Mouse (Mus musculus) neural tube, embryonic 12.5 days (tissue): Measurements from ENCODE around the gene Fxyd5. TPM values are rescaled to one million over a fixed set of nuclear protein-coding genes. Genes with fewer than 3 reads are reported as not detected.

Experiments used
- ATAC-seq: fragments of 200-750 bp; cut with Nextera tagmentation; 2 replicates; pipeline ENCODE4 v1.8.0; 2017; ENCODE audit warnings: low read depth, mild to moderate bottlenecking, moderate TSS enrichment, moderate library complexity; ENCODE audit not compliant: low FRiP score
- H3K27ac ChIP-seq: fragments of 300-500 bp; sonication (generic); 2 replicates; pipeline ENCODE4 v1.5.1; 2016
- H3K27me3 ChIP-seq: fragments of 300-500 bp; sonication (generic); replicated peaks from 2 replicates; pipeline ENCODE4 v1.6.1; 2016; ENCODE audit warnings: mild to moderate bottlenecking
- H3K36me3 ChIP-seq: fragments of 300-500 bp; sonication (generic); 2 replicates; pipeline ENCODE4 v1.6.1; 2016; ENCODE audit warnings: mild to moderate bottlenecking
- H3K4me1 ChIP-seq: fragments of 300-500 bp; sonication (generic); 2 replicates; pipeline ENCODE4 v1.6.1; 2016
- H3K4me2 ChIP-seq: fragments of 300-500 bp; sonication (generic); replicated peaks from 2 replicates; pipeline ENCODE4 v1.6.1; 2016; ENCODE audit warnings: mild to moderate bottlenecking
- H3K4me3 ChIP-seq: fragments of 300-500 bp; sonication (generic); 2 replicates; pipeline ENCODE4 v1.5.1; 2016
- H3K9ac ChIP-seq: fragments of 300-500 bp; sonication (generic); 2 replicates; pipeline ENCODE4 v1.6.1; 2016; ENCODE audit warnings: mild to moderate bottlenecking
- H3K9me3 ChIP-seq: fragments of 300-500 bp; sonication (generic); 2 replicates; pipeline ENCODE4 v1.6.1; 2016; ENCODE audit warnings: mild to moderate bottlenecking
- WGBS: fragments of 180-500 bp; shearing (Covaris S2); methylation state at CpG from one replicate; pipeline ENCODE4 v1.1.7; 2016; 5-methylcytosine and 5-hydroxymethylcytosine counted together
- polyA plus RNA-seq: library from polyadenylated mRNA; unstranded; fragments of >200 nt; fragmentation: Nextera tagmentation; extraction: Ambion mirVana; gene quantifications from 2 replicates; pipeline ENCODE4 v1.2.1, GENCODE M21; 2016

Gene Fxyd5
- polyA plus RNA-seq, 1 experiment from 2014 or later, result 15.4 TPM

DNA sequence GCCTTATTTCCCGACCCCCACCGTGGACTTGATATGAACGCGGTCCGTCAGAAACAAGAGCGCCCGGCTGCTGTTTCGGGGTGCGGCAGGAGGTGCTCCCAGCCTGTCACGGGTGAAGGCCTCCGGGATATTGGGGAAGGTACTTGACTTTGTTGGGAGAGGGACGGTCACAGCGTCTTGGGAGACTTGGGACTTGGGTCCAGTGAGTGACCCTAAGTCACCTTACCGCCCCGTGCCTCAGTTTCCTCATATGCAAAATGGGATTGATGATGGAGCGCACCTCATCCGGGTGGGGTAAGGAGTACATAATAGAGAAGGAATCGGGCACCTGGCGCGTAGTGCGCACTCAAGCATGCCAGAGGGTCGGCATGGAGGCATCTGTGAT is 10.0 kb upstream of the Fxyd5 start:
- ATAC-seq, result no peak
- Histone ChIP-seq H3K9me3 (no peaks in the 10 kb centered on the region), H3K27ac (no peak overlapping the region), H3K36me3 (no peaks in the 10 kb centered on the region), H3K4me2 (peak overlapping the region; percentile 58), H3K4me1 (peaks cover 52% of the 10 kb centered on the region), H3K27me3 (peaks cover 63% of the 10 kb centered on the region), H3K9ac (no peak overlapping the region), H3K4me3 (peak overlapping the region; percentile 9; the same call in 1 of the 2 replicates)
- WGBS, result 3% methylated on average over 22 of the region's 22 CpGs

DNA sequence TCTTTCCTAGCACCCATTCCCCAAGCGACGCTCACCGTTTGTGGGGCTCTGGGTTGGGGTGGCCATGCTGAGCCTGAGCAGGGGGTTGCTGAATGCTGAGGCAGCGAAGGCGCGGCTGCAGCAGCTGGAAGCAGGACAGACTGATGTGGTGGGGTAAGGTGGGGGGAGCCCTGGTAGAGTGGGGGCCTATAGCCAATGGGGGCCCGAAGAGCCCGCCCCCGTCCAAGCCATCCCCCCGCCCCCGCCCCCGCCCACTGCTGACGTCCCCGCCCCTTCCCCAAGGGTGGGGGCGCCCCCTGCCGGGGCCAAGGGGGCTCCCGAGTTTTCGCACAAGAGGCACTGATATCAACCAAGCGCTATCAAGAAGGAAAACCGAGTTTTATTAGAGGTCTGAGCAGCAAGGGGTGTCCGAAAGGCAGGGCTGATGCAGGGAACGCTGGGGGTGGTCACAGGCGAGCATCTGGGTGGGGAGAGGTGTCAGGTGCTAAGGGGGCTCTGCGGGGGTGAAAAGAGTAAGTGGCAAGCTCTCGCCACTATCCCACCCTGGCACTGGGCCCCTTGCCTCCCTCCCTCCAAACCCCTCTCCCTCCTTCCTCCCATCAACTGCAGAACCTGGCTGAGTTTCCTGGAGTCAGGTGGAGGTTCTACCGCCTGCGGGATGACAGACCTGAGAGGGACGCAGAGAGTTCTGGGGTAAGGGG is 9.2 kb upstream of the Fxyd5 start, which contains the start of gene Fxyd7:
Gene Fxyd7 (minus strand): TSS at position 147 of the 701 bp plus-strand sequence.
- WGBS, result 1% methylated on average over 27 of the region's 28 CpGs
- Histone ChIP-seq H3K9ac (peak within 1 kb of the TSS; percentile 44), H3K4me2 (peak within 1 kb of the TSS; percentile 58), H3K9me3 (no peaks in the 10 kb centered on the region), H3K27ac (no peak within 1 kb of the TSS), H3K4me1 (peaks cover 52% of the 10 kb centered on the region), H3K36me3 (no peaks in the 10 kb centered on the region), H3K27me3 (peaks cover 63% of the 10 kb centered on the region), H3K4me3 (peak within 1 kb of the TSS; percentile 31)
- no peak; the same call in 1 of the 2 replicates for ATAC-seq

- Histone ChIP-seq H3K9ac (peak overlapping the region; percentile 5), H3K27me3 (peaks cover 63% of the 10 kb centered on the region), H3K36me3 (no peaks in the 10 kb centered on the region), H3K4me1 (peaks cover 51% of the 10 kb centered on the region), H3K27ac (no peak overlapping the region), H3K4me3 (peak overlapping the region; percentile 31), H3K9me3 (no peaks in the 10 kb centered on the region), H3K4me2 (peak overlapping the region; percentile 58)
- no peak for ATAC-seq
- WGBS, result 6% methylated on average over 9 of the region's 9 CpGs
Observed at GRCm38 (mm10) chr7:31050921-31051320, 8.6 kb upstream of the Fxyd5 start.

DNA sequence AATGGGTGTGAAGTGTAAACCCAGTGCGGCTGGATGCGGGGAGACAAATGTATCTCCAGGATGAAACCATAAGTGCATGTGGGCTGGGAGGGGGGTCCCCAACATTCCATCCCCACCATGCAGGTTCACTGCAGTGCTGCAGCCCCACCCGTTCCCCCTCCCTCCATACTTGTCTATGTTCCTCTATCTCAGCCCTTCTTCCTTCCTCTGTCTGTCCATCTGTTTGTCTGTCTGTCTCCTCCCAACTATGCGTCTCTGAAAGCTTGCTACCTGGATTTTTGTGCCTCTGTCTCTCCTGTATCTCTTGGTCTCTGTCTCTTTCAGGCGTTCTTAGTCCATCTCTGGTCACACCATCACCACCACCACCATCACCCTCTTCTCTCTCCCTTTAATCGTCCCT is 8.2 kb upstream of the Fxyd5 start:
- Histone ChIP-seq H3K4me1 (peaks cover 46% of the 10 kb centered on the region), H3K27ac (no peak overlapping the region), H3K27me3 (peaks cover 63% of the 10 kb centered on the region), H3K4me3 (peak overlapping the region; percentile 31), H3K9me3 (no peaks in the 10 kb centered on the region), H3K4me2 (peak overlapping the region; percentile 58), H3K9ac (peak overlapping the region; percentile 44; the same call in 1 of the 2 replicates), H3K36me3 (no peaks in the 10 kb centered on the region)
- no peak for ATAC-seq
- 3% methylated on average over 6 of the region's 6 CpGs for WGBS

DNA sequence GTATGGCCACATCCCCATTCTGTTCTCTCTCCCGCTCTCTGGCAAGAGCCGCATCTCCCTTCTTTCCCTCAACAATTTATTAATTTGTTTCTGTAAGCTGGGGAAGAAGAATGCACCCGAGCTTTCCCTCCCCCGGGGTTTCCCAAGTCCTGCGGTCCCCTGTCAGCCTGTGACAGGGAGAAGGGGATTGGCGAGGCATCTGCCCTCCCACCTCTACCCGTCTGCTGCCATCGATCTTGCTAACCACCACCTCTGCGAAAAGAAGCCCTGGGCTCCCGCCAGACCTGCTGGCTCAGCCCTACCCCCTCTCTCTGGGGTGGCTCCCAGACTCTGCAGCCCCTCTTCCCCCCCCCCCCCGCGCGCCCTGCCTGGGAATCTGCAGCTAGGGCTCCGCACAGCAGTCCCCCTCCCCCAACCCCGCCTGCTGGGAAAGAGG is 7.6 kb upstream of the Fxyd5 start:
- peak; percentile 21 for ATAC-seq
- H3K27ac ChIP-seq, result no peak overlapping the region
- H3K4me2 ChIP-seq, result peak overlapping the region; percentile 58
- WGBS, result 2% methylated on average over 13 of the region's 15 CpGs
- H3K36me3 ChIP-seq, result no peaks in the 10 kb centered on the region
- no peaks in the 10 kb centered on the region for H3K9me3 ChIP-seq
- H3K27me3 ChIP-seq, result peaks cover 66% of the 10 kb centered on the region
- H3K4me1 ChIP-seq, result peaks cover 43% of the 10 kb centered on the region
- peak overlapping the region; percentile 44; the same call in 1 of the 2 replicates for H3K9ac ChIP-seq
- peak overlapping the region; percentile 31 for H3K4me3 ChIP-seq

DNA sequence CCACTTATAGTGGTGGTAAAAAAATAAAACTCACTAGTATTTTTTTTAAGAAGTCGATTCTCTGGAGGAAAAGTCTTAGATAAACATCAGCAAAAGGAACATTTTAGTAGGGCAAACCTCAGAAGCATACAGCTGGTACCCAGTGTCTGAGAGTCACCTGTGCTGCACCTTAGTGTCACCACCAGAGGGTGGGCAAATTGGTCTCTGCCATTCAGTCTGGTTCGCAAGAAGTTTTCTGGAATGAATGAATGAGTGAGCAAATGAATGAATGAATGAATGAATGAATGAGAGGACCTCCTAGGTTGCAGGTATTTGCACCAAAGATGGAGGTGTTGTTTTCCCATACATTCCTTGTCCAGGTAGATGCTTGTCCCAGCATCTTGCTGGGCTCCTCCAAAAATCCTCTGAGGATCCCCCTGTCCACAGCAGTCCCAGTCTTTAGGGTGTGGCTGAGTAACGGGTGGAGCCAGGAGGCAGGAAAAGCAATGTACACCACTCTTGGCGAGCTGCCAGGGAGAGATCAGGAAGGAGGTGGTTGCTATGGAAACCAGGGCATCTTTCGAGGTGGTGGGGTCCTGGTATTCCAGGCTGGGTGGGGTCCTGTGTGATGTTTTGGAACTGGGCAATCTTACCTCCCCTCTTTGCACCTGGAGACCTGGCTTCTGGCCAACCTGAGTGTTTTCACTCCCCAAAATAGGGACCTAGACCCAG is 7.0 kb upstream of the Fxyd5 start:
- H3K27ac ChIP-seq, result no peak overlapping the region
- peak overlapping the region; percentile 31 for H3K4me3 ChIP-seq
- peaks cover 43% of the 10 kb centered on the region for H3K4me1 ChIP-seq
- no peaks in the 10 kb centered on the region for H3K9me3 ChIP-seq
- ATAC-seq, result 0 out of 2 replicates have a peak, but pooled peaks have one; percentile 11
- H3K36me3 ChIP-seq, result no peaks in the 10 kb centered on the region
- H3K9ac ChIP-seq, result 0 out of 2 replicates have a peak overlapping the region, but pooled peaks have one; percentile 44
- H3K27me3 ChIP-seq, result peaks cover 66% of the 10 kb centered on the region
- peak overlapping the region; percentile 58 for H3K4me2 ChIP-seq
- WGBS, result 19% methylated on average over 5 of the region's 5 CpGs

DNA sequence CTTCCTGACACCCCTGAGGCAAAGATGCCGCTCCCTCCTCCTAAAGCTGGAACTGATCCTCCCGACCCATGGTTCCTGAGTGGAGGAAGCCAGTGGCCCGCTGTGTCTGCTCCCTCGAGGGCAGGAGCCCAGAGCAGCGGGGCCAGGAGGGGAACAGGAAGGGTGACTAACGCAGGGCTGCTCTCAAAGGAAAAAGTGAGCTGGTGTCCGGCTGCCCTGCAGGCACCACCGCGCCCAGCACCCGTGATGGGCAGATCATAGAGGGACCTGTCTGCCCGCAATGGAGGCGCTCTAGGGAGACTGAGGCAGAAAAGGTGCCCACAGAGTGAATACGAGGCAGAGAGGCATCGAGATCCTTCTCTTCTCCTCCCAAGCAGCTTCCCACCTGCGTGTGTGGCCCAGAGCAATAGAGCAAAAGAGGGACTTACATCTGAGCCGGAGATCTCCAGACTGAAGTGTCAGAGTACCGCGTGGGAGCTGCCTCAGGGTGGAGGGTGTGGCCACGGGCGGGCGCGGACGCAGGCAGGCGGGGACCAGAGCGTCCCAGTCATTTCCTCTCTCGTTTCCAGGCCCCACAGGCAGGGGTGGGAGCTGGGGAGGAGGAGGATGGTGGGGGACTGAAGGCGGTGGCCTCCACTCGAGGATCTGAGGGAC is 492 bp downstream of the Fxyd5 start:
- WGBS, result 5% methylated on average over 28 of the region's 28 CpGs
- Histone ChIP-seq H3K9ac (no peak overlapping the region), H3K27ac (no peak overlapping the region), H3K4me1 (peaks cover 11% of the 10 kb centered on the region), H3K27me3 (peaks cover 47% of the 10 kb centered on the region), H3K4me3 (peak overlapping the region; percentile 9; the same call in 1 of the 2 replicates), H3K36me3 (no peaks in the 10 kb centered on the region), H3K4me2 (peak overlapping the region; percentile 50), H3K9me3 (no peaks in the 10 kb centered on the region)
- no peak for ATAC-seq

DNA sequence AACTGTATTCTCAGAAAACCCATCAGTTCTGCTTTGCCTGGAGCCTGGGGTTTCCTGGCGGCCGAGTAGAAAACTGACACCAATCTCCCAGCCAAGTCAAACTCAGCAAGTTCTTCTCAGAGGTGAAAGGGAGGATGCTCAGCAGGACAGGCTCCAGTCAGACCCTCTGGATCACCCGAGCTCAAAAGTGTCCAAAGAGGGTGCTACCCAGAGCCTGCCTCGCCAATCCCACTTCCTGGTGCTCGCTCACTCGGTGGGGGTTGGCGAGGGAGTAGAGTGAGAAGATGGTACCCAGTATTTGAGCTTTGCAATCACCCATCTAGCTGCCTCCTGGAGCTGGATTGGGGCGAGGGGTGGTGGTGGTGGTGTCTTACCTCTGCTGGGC is 1.3 kb downstream of the Fxyd5 start:
- no peaks in the 10 kb centered on the region for H3K9me3 ChIP-seq
- peaks cover 47% of the 10 kb centered on the region for H3K27me3 ChIP-seq
- no peak overlapping the region for H3K27ac ChIP-seq
- peaks cover 11% of the 10 kb centered on the region for H3K4me1 ChIP-seq
- no peak overlapping the region for H3K4me3 ChIP-seq
- no peak overlapping the region for H3K9ac ChIP-seq
- 41% methylated on average over 8 of the region's 8 CpGs for WGBS
- 0 out of 2 replicates have a peak overlapping the region, but pooled peaks have one; percentile 50 for H3K4me2 ChIP-seq
- no peak for ATAC-seq
- no peaks in the 10 kb centered on the region for H3K36me3 ChIP-seq

DNA sequence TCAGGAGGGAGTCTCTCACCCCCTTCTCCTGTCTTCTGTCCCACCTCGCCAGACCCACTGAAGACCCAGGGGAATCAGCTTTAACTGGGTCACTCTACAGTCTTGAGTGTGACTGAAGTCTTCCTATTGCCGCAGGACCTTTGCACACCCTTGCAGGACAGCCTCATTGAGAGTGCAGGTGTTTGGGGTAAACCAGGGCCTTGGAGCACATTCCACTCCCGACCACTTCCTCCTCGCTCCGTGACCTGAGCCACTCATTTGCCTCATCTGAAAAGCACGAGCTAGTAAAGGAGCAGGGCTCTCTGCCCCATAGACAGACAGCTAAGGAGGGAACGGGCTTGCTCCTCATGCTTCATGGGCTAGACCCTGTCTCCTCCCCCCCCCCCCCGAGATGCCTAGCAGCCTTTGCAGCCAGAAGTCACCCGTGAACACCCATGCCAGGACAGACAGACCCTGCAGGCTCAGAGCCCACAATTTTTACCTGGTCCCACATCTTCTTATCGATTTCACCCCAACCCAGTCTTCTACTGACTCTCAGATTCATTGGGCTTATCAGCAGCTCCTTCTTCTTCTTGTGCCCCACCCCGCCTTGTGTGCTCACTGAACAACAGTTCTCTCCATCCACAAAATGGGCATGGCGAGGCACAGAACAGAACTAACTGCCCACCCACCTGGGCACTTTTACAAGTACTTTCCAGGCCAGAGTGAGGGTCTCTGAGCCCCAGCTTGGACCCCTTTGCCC is 1.8 kb downstream of the Fxyd5 start:
- H3K9ac ChIP-seq, result no peak overlapping the region
- H3K27ac ChIP-seq, result no peak overlapping the region
- peaks cover 11% of the 10 kb centered on the region for H3K4me1 ChIP-seq
- no peak overlapping the region for H3K4me2 ChIP-seq
- no peaks in the 10 kb centered on the region for H3K9me3 ChIP-seq
- 79% methylated on average over 12 of the region's 12 CpGs for WGBS
- H3K27me3 ChIP-seq, result peaks cover 47% of the 10 kb centered on the region
- no peak overlapping the region for H3K4me3 ChIP-seq
- H3K36me3 ChIP-seq, result no peaks in the 10 kb centered on the region
- ATAC-seq, result no peak

DNA sequence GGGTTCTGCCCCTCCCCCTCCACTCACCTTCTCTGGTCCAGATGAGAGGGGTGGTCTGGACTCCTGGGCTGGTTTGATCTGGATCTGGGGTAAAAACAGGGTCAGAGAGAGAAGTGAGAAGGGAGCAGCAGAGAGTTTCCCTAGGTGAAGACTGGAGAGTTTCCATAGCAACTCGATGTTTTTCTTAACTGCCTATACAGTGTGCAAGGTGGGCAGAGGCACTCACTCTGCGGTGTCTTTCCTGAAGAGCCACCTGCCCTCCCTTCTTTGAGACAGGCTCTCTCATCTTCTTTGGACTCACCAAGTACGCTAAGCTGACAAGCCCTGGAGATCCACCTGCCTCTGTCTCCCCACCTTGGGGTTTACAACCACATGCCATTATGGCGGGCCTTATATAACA is 3.3 kb downstream of the Fxyd5 start:
- H3K4me3 ChIP-seq, result no peak overlapping the region
- peaks cover 35% of the 10 kb centered on the region for H3K27me3 ChIP-seq
- no peak overlapping the region for H3K4me2 ChIP-seq
- no peak for ATAC-seq
- no peak overlapping the region for H3K27ac ChIP-seq
- peaks cover 11% of the 10 kb centered on the region for H3K4me1 ChIP-seq
- no peak overlapping the region for H3K9ac ChIP-seq
- H3K9me3 ChIP-seq, result no peaks in the 10 kb centered on the region
- H3K36me3 ChIP-seq, result no peaks in the 10 kb centered on the region
- WGBS, result 79% methylated on average over 4 of the region's 4 CpGs

GRCm38 (mm10) chr7:31037675-31038074 is 4.6 kb downstream of the Fxyd5 start:
- no peak overlapping the region for H3K9ac ChIP-seq
- no peaks in the 10 kb centered on the region for H3K36me3 ChIP-seq
- H3K9me3 ChIP-seq, result no peaks in the 10 kb centered on the region
- H3K4me2 ChIP-seq, result no peak overlapping the region
- peaks cover 23% of the 10 kb centered on the region for H3K27me3 ChIP-seq
- H3K4me1 ChIP-seq, result peaks cover 11% of the 10 kb centered on the region
- no peak for ATAC-seq
- H3K27ac ChIP-seq, result no peak overlapping the region
- WGBS, result 70% methylated on average over 2 of the region's 2 CpGs
- no peak overlapping the region for H3K4me3 ChIP-seq
